Mouse (Mus musculus) embryonic fibroblast, embryonic 13.5 days (primary cell): ENCODE data around the gene Znrf4.

Experiments used
- CTCF ChIP-seq: IDR thresholded peaks from 2 replicates; pipeline ENCODE4 v1.5.1; 2011; ENCODE audit warnings: mild to moderate bottlenecking, control low read depth, low read length, moderate library complexity, borderline replicate concordance; ENCODE audit not compliant: insufficient read depth
- POLR2A ChIP-seq: IDR thresholded peaks from 2 replicates; pipeline ENCODE4 v1.6.1; 2011; ENCODE audit warnings: low read depth, mild to moderate bottlenecking, control low read depth, low read length, moderate library complexity

GRCm38 (mm10) chr17:56478191-56478611 is 34.0 kb downstream of the Znrf4 start:
- no peak for TF ChIP-seq POLR2A
- TF ChIP-seq CTCF: no peak
